Mouse (Mus musculus) brain, embryonic 14.5 days (tissue): Measurements from ENCODE around the gene Lef1.

Source experiments
- CTCF ChIP-seq: fragments of 200-500 bp; IDR thresholded peaks from 2 replicates; pipeline ENCODE4 v1.5.1; 2012; ENCODE audit warnings: inconsistent platforms, mild to moderate bottlenecking, moderate library complexity, borderline replicate concordance; ENCODE audit not compliant: insufficient read depth, insufficient read length; ENCODE audit errors: extremely low read depth
- POLR2A ChIP-seq: fragments of 200-500 bp; IDR thresholded peaks from 2 replicates; pipeline ENCODE4 v1.6.1; 2012; ENCODE audit warnings: mild to moderate bottlenecking, inconsistent platforms, borderline replicate concordance; ENCODE audit not compliant: poor library complexity, insufficient read depth, insufficient read length, severe bottlenecking; ENCODE audit errors: extremely low read depth

DNA sequence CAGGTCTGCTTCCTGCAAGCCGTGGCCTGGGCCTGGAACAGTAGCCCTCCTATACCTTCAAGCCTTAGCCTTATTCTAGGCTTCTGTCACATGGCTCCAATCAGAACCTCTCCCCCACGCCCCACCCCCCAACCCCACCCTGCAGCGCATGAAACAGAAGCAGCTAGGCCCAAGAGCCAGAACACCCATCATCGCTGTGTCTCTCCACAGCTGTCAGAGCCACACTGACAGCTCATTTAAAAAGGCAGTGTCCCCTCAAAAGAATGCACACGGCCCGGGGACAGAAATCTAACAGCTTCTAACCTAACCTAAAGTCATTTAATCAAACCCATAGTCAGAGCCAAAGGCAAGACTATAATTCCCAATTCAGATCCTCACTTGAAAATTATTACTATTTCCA is 126.8 kb downstream of the Lef1 start:
- TF ChIP-seq CTCF (no peak), POLR2A (no peak)
